Mouse (Mus musculus) bone marrow, adult 2 months (tissue): ENCODE measurements around the gene A930018P22Rik. TPM values are rescaled to one million over a fixed set of nuclear protein-coding genes. Genes with fewer than 3 reads are reported as not detected.

ENCODE experiments used
- H3K27ac ChIP-seq: fragments of 200-500 bp; 2 replicates; pipeline ENCODE4 v1.5.1; 2012; ENCODE audit warnings: low read depth, mild to moderate bottlenecking, control low read depth, inconsistent platforms, low read length; ENCODE audit not compliant: control insufficient read depth, poor library complexity, insufficient read depth
- H3K4me1 ChIP-seq: fragments of 200-500 bp; 2 replicates; pipeline ENCODE4 v1.6.1; 2011; ENCODE audit warnings: low read length; ENCODE audit not compliant: control insufficient read depth, insufficient read depth
- H3K4me3 ChIP-seq: fragments of 200-500 bp; replicated peaks from 2 replicates; pipeline ENCODE3; 2011; ENCODE audit warnings: mild to moderate bottlenecking, low read depth, low read length, control low read depth; ENCODE audit not compliant: control insufficient read depth
- CTCF ChIP-seq: fragments of 200-500 bp; IDR thresholded peaks from 2 replicates; pipeline ENCODE4 v1.5.1; 2011; ENCODE audit warnings: low read length, control low read depth; ENCODE audit not compliant: control insufficient read depth, insufficient read depth
- POLR2A ChIP-seq: fragments of 200-500 bp; IDR thresholded peaks from 2 replicates; pipeline ENCODE4 v1.6.1; 2011; ENCODE audit warnings: low read depth, mild to moderate bottlenecking, control low read depth, low read length, borderline replicate concordance; ENCODE audit not compliant: control insufficient read depth
- WGBS: fragments of 180-500 bp; shearing (Covaris S2); methylation state at CpG from one replicate; pipeline ENCODE4 v1.1.7; 2018; 5-methylcytosine and 5-hydroxymethylcytosine counted together
- polyA plus RNA-seq: library from polyadenylated mRNA; stranded (reverse); fragments of >200 nt; gene quantifications from 2 replicates; pipeline ENCODE4 v1.2.4, GENCODE M21; 2011; ENCODE audit warnings: low replicate concordance; ENCODE audit not compliant: missing spikeins, insufficient read depth, insufficient read length

Gene A930018P22Rik
- polyA plus RNA-seq, 1 experiment, result not detected

GRCm38 (mm10) chr2:104130165-104130564 lies 7.6 kb downstream of the A930018P22Rik start:
- no peak overlapping the region for H3K4me3 ChIP-seq
- no peak overlapping the region for H3K27ac ChIP-seq
- peaks cover 7% of the 10 kb centered on the region for H3K4me1 ChIP-seq
- TF ChIP-seq CTCF, result no peak
- no peak for TF ChIP-seq POLR2A
- WGBS, result 59% methylated on average over 6 of the region's 6 CpGs

- WGBS, result 52% methylated on average over 3 of the region's 3 CpGs
- peaks cover 7% of the 10 kb centered on the region for H3K4me1 ChIP-seq
- peak; percentile 77 for TF ChIP-seq CTCF
- no peak for TF ChIP-seq POLR2A
- H3K27ac ChIP-seq, result no peak overlapping the region
- no peak overlapping the region for H3K4me3 ChIP-seq
Measured at GRCm38 (mm10) chr2:104130969-104131368, 8.4 kb downstream of the A930018P22Rik start.

GRCm38 (mm10) chr2:104132266-104132859 lies 9.8 kb downstream of the A930018P22Rik start:
- peaks cover 7% of the 10 kb centered on the region for H3K4me1 ChIP-seq
- H3K27ac ChIP-seq, result peak overlapping the region; percentile 11
- no peak for TF ChIP-seq CTCF
- no peak for TF ChIP-seq POLR2A
- 34% methylated on average over 7 of the region's 7 CpGs for WGBS
- no peak overlapping the region for H3K4me3 ChIP-seq

- Histone ChIP-seq H3K27ac (peak overlapping the region; percentile 11), H3K4me3 (no peak overlapping the region), H3K4me1 (peaks cover 7% of the 10 kb centered on the region)
- TF ChIP-seq POLR2A (no peak), CTCF (no peak)
- 35% methylated on average over 12 of the region's 12 CpGs for WGBS
Measured at GRCm38 (mm10) chr2:104133042-104133810, 10.7 kb downstream of the A930018P22Rik start.

GRCm38 (mm10) chr2:104134150-104135056 lies 11.8 kb downstream of the A930018P22Rik start:
- 47% methylated on average over 8 of the region's 8 CpGs for WGBS
- TF ChIP-seq CTCF (peak; percentile 81), POLR2A (no peak)
- Histone ChIP-seq H3K4me1 (peaks cover 7% of the 10 kb centered on the region), H3K27ac (no peak overlapping the region), H3K4me3 (no peak overlapping the region)

- Histone ChIP-seq H3K4me1 (peaks cover 5% of the 10 kb centered on the region), H3K4me3 (no peak overlapping the region), H3K27ac (no peak overlapping the region)
- WGBS, result 71% methylated on average over 2 of the region's 2 CpGs
- TF ChIP-seq CTCF (no peak), POLR2A (no peak)
Measured at GRCm38 (mm10) chr2:104135920-104136319, 13.4 kb downstream of the A930018P22Rik start.

GRCm38 (mm10) chr2:104142140-104142539 lies 19.6 kb downstream of the A930018P22Rik start:
- Histone ChIP-seq H3K4me3 (no peak overlapping the region), H3K27ac (no peak overlapping the region), H3K4me1 (no peaks in the 10 kb centered on the region; the same call in 1 of the 2 replicates)
- TF ChIP-seq POLR2A, result no peak
- no peak for TF ChIP-seq CTCF
- 71% methylated on average over 8 of the region's 8 CpGs for WGBS

GRCm38 (mm10) chr2:104144004-104144403 lies 21.4 kb downstream of the A930018P22Rik start:
- TF ChIP-seq POLR2A (no peak), CTCF (no peak)
- no peak overlapping the region for H3K27ac ChIP-seq
- H3K4me3 ChIP-seq, result no peak overlapping the region
- H3K4me1 ChIP-seq, result no peaks in the 10 kb centered on the region; the same call in 1 of the 2 replicates
- 85% methylated on average over 12 of the region's 12 CpGs for WGBS
